Mouse (Mus musculus) hindbrain, embryonic 11.5 days (tissue): ENCODE data around the gene Eef1a2. TPM values are rescaled to one million over a fixed set of nuclear protein-coding genes. Genes with fewer than 3 reads are reported as not detected.

Experiments used
- ATAC-seq: fragments of 200-750 bp; cut with Nextera tagmentation; 2 replicates; pipeline ENCODE4 v1.8.0; 2017; ENCODE audit warnings: mild to moderate bottlenecking, moderate TSS enrichment, moderate library complexity; ENCODE audit not compliant: low FRiP score
- DNase-seq: peaks from one replicate; pipeline ENCODE4 v3.0.0-alpha.2; 2015; ENCODE audit warnings: low spot score
- H3K27ac ChIP-seq: fragments of 300-500 bp; sonication (generic); 2 replicates; pipeline ENCODE4 v1.5.1; 2014; ENCODE audit warnings: mild to moderate bottlenecking, low read depth, low read length
- H3K27me3 ChIP-seq: fragments of 300-500 bp; sonication (generic); 2 replicates; pipeline ENCODE4 v1.6.1; 2014; ENCODE audit warnings: mild to moderate bottlenecking, low read length, moderate library complexity, mixed read lengths; ENCODE audit not compliant: control insufficient read depth, insufficient read depth
- H3K36me3 ChIP-seq: fragments of 300-500 bp; sonication (generic); 2 replicates; pipeline ENCODE4 v1.6.1; 2014; ENCODE audit warnings: mild to moderate bottlenecking, low read length, moderate library complexity, mixed read lengths; ENCODE audit not compliant: control insufficient read depth, insufficient read depth
- H3K4me1 ChIP-seq: fragments of 300-500 bp; sonication (generic); replicated peaks from 2 replicates; pipeline ENCODE4 v1.6.1; 2014; ENCODE audit warnings: low read length, mixed read lengths; ENCODE audit not compliant: control insufficient read depth, insufficient read depth
- H3K4me2 ChIP-seq: fragments of 300-500 bp; sonication (generic); replicated peaks from 2 replicates; pipeline ENCODE4 v1.6.1; 2014; ENCODE audit warnings: mild to moderate bottlenecking, low read depth, low read length
- H3K4me3 ChIP-seq: fragments of 300-500 bp; sonication (generic); 2 replicates; pipeline ENCODE4 v1.5.1; 2014; ENCODE audit warnings: low read depth, low read length
- H3K9ac ChIP-seq: fragments of 300-500 bp; sonication (generic); 2 replicates; pipeline ENCODE4 v1.6.1; 2014; ENCODE audit warnings: low read depth, low read length
- H3K9me3 ChIP-seq: fragments of 300-500 bp; sonication (generic); 2 replicates; pipeline ENCODE4 v1.6.1; 2016; ENCODE audit warnings: low read length; ENCODE audit not compliant: control insufficient read depth
- WGBS: fragments of 180-500 bp; shearing (Covaris S2); extraction: QIAGEN DNeasy Blood & Tissue Kit; methylation state at CpG from one replicate; pipeline ENCODE4 v1.1.7; 2014; 5-methylcytosine and 5-hydroxymethylcytosine counted together
- polyA plus RNA-seq: library from polyadenylated mRNA; unstranded; fragments of >200 nt; fragmentation: Nextera tagmentation; extraction: Ambion mirVana; gene quantifications from 2 replicates; pipeline ENCODE4 v1.2.1, GENCODE M21; 2014

Eef1a2 gene
- polyA plus RNA-seq, 1 experiment from 2014 or later = 1.5 TPM

DNA sequence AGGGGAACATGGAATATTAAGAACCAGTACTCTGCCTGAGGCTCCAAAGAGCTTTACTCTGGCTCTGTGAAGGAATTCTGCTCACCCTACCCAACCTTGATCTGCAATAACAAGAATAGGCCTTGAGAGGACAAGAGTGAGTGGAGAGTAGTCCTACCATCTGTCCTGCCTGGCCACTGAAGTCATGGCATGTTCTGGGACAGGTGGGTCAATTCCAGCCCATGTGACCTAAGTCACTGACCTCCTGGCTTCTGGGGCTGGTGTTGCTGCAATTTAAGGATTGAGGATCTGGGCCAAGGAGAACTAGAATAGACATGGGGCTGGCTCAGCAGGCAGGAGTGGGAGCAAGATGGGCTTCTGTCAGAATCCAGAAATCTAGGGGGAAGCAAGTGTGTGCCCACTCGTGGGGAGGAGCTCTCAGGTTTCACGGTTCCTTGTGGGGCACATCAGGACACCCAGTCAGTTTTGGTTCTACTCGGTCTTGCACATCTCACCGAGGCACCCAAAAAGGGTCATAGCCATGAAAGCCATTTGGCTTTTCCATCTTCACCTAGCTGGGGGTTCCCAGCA is 9.8 kb downstream of the Eef1a2 start:
- Histone ChIP-seq H3K9me3 (no peaks in the 10 kb centered on the region), H3K9ac (no peak overlapping the region; the same call in 1 of the 2 replicates), H3K4me2 (peak overlapping the region; percentile 86), H3K4me1 (no peaks in the 10 kb centered on the region), H3K27me3 (peaks cover 16% of the 10 kb centered on the region; the same call in 1 of the 2 replicates), H3K4me3 (peak overlapping the region; percentile 40), H3K36me3 (no peaks in the 10 kb centered on the region), H3K27ac (no peak overlapping the region)
- 46% methylated on average over 4 of the region's 4 CpGs for WGBS
- no peak for DNase-seq
- ATAC-seq = no peak; the same call in 1 of the 2 replicates

DNA sequence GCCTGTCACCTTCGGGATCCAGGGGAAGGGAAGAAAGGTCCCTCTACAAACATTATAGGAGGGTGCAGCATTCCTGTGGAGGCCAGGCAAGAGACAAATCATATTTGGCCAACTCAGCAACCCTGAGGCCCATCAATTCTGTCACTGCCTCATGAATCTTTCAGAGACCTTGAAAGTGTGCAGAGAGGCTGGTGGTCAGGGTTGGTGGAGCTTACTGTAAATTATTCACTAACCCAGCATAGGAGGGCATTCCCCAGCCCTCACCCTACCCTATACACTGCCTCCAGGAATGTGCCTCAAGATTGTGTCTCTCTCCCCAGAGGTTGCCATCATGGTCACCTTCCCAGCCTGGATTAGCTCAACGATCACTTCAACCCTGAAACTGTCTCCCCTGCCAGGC is 12.1 kb downstream of the Eef1a2 start:
- no peak overlapping the region for H3K4me2 ChIP-seq
- H3K27ac ChIP-seq = no peak overlapping the region
- H3K9me3 ChIP-seq = no peaks in the 10 kb centered on the region
- peaks cover 16% of the 10 kb centered on the region; the same call in 1 of the 2 replicates for H3K27me3 ChIP-seq
- no peaks in the 10 kb centered on the region for H3K4me1 ChIP-seq
- WGBS = 86% methylated on average over 2 of the region's 2 CpGs
- no peak for DNase-seq
- no peak overlapping the region for H3K9ac ChIP-seq
- no peaks in the 10 kb centered on the region for H3K36me3 ChIP-seq
- ATAC-seq = no peak
- no peak overlapping the region for H3K4me3 ChIP-seq

GRCm38 (mm10) chr2:181143509-181144276 is 13.1 kb downstream of the Eef1a2 start:
- Histone ChIP-seq H3K27ac (no peak overlapping the region), H3K9ac (no peak overlapping the region), H3K4me3 (no peak overlapping the region), H3K4me2 (no peak overlapping the region), H3K9me3 (no peaks in the 10 kb centered on the region), H3K4me1 (no peaks in the 10 kb centered on the region), H3K36me3 (no peaks in the 10 kb centered on the region), H3K27me3 (peaks cover 10% of the 10 kb centered on the region; the same call in 1 of the 2 replicates)
- 66% methylated on average over 2 of the region's 2 CpGs for WGBS
- DNase-seq (no peak), ATAC-seq (no peak)

GRCm38 (mm10) chr2:181142703-181143135 is 14.1 kb downstream of the Eef1a2 start:
- no peak for ATAC-seq
- no peaks in the 10 kb centered on the region for H3K36me3 ChIP-seq
- no peaks in the 10 kb centered on the region for H3K4me1 ChIP-seq
- H3K9me3 ChIP-seq = no peaks in the 10 kb centered on the region
- no peak overlapping the region for H3K9ac ChIP-seq
- peaks cover 9% of the 10 kb centered on the region; the same call in 1 of the 2 replicates for H3K27me3 ChIP-seq
- no peak overlapping the region for H3K4me3 ChIP-seq
- 71% methylated on average over 8 of the region's 8 CpGs for WGBS
- H3K4me2 ChIP-seq = no peak overlapping the region
- H3K27ac ChIP-seq = no peak overlapping the region
- DNase-seq = no peak

DNA sequence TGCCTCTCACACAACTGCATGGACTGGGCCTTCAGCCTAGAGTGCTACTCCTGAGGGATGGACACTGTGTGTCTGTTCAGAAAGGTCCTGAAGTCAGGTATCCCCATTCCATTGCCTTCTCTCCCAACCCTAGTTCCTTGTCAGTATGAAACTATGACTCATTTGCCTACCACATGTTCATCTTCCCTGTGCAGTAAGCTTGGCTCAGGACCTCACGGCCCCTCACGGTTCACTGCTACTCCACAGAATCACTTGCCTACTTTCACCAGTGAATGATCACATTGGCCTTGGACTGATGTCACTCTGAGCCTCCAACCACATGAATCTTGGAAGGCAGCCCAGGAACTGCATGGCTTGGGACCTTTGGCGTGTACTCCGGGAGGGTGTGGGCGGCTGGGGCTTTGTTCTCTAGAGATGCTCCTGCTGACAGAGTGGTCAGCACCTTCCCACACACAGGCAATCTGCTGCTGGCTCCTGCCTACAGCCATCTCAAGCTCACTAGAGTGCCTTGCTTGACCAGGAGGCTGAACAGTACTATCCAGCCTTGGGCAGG is 17.1 kb downstream of the Eef1a2 start:
- peaks cover 21% of the 10 kb centered on the region for H3K27me3 ChIP-seq
- H3K36me3 ChIP-seq = no peaks in the 10 kb centered on the region
- DNase-seq = no peak
- H3K4me2 ChIP-seq = no peak overlapping the region
- no peak for ATAC-seq
- H3K9ac ChIP-seq = no peak overlapping the region
- H3K4me3 ChIP-seq = no peak overlapping the region
- H3K9me3 ChIP-seq = no peaks in the 10 kb centered on the region
- no peaks in the 10 kb centered on the region; the same call in 1 of the 2 replicates for H3K4me1 ChIP-seq
- WGBS = 90% methylated on average over 5 of the region's 5 CpGs
- H3K27ac ChIP-seq = no peak overlapping the region

- Histone ChIP-seq H3K27me3 (peaks cover 32% of the 10 kb centered on the region), H3K4me2 (no peak overlapping the region), H3K9ac (no peak overlapping the region), H3K4me1 (no peaks in the 10 kb centered on the region; the same call in 1 of the 2 replicates), H3K27ac (no peak overlapping the region), H3K9me3 (no peaks in the 10 kb centered on the region), H3K4me3 (no peak overlapping the region), H3K36me3 (no peaks in the 10 kb centered on the region)
- ATAC-seq (no peak), DNase-seq (peak; percentile 73)
- WGBS = 8% methylated on average over 6 of the region's 6 CpGs
Measured at GRCm38 (mm10) chr2:181136934-181137333, 19.9 kb downstream of the Eef1a2 start.

DNA sequence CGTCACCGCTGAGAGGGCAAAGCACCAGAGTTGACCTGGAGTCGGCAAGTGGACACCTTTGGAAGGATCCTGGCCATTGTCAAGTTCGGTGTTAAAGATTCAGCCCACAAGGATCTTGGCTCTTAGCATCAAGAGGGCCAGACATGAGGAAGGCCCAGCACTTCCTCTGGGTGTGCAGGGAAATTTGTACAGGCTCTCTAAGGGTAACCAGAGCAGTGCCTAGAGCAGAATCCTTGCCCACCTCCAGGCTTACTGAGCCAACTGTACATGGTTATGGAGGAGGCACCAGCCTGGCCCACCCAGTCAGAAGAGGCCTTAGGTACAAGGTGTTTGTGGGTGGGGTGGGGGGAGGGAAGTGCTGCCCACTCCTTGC is 21.4 kb downstream of the Eef1a2 start:
- Histone ChIP-seq H3K27ac (no peak overlapping the region), H3K9ac (peak overlapping the region; percentile 76; the same call in 1 of the 2 replicates), H3K27me3 (peaks cover 32% of the 10 kb centered on the region)

DNA sequence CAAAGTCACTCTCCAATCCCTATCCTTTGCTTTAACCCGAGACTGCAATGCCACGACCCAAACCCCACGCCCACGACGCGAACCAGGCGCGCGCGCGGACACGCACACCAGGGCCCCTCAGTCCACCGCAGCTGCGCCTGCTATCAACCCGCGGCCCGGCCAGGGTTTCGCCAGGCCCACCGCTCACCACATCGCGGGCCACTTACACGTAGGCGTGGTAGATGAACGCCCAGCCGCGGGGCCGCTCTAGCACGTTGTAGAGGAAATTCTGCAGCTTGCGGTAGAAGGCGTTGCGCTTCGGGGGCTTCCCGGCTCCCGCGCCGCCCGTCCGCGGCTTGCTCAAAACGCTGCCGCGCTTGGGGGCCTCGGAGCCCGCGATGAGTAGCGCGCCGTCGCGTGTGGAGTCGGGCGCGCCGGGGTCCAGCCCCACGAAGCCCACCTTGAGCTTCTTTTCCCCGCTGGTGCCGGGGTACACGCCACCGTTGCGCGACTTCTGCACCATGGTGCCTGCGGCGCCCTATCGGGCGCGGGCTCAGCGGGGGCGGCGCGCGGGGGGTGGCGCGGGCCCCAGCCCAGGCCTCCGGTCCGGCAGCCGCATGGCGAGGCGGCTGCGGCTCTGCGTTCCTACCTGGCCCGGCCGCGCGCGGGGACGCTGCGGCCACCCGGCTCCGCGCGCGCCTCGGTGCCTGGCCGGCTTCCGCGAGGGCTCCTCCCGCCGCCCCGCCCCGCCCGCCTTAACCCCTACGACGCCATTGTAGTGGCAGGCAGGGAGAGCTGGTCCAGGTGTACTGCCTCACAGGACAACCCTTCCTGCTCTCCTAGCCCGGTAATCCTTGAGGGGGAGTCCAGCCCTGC is 22.0 kb downstream of the Eef1a2 start, which contains the start of gene Kcnq2:
Kcnq2 (minus strand) TSS at position 710 of the 855 bp plus-strand sequence.
- Histone ChIP-seq H3K9me3 (no peaks in the 10 kb centered on the region), H3K36me3 (no peaks in the 10 kb centered on the region), H3K4me1 (no peaks in the 10 kb centered on the region; the same call in 1 of the 2 replicates), H3K27ac (peak within 1 kb of the TSS; percentile 89), H3K4me3 (peak within 1 kb of the TSS; percentile 68), H3K27me3 (peaks cover 32% of the 10 kb centered on the region), H3K9ac (peak within 1 kb of the TSS; percentile 76), H3K4me2 (peak within 1 kb of the TSS; percentile 85)
- ATAC-seq (peak; percentile 81), DNase-seq (peak; percentile 67)
- WGBS = under 1% methylated on average over 81 of the region's 104 CpGs

More for the DNA sequence above, 21.4 kb downstream of the Eef1a2 start:
- H3K4me1 ChIP-seq = no peaks in the 10 kb centered on the region; the same call in 1 of the 2 replicates
- H3K4me2 ChIP-seq = peak overlapping the region; percentile 85
- no peaks in the 10 kb centered on the region for H3K9me3 ChIP-seq
- ATAC-seq (peak; percentile 33; the same call in 1 of the 2 replicates), DNase-seq (no peak)
- no peaks in the 10 kb centered on the region for H3K36me3 ChIP-seq
- WGBS = 13% methylated on average over 4 of the region's 4 CpGs
- peak overlapping the region; percentile 68 for H3K4me3 ChIP-seq
